Mouse (Mus musculus) forebrain, embryonic 10.5 days (tissue): Measurements from ENCODE around the gene Dus2. TPM values are rescaled to one million over a fixed set of nuclear protein-coding genes. Genes with fewer than 3 reads are reported as not detected.
A peak's percentile ranks its signal among the peaks of the same experiment; 100 is the strongest.

ENCODE experiments used
- DNase-seq: peaks from one replicate; pipeline ENCODE4 v3.0.0-alpha.2; 2017; ENCODE audit warnings: low spot score; ENCODE audit errors: extremely low spot score
- H3K27ac ChIP-seq: fragments of 300-500 bp; sonication (generic); 2 replicates; pipeline ENCODE4 v1.5.1; 2016; ENCODE audit warnings: mild to moderate bottlenecking
- H3K27me3 ChIP-seq: fragments of 300-500 bp; sonication (generic); 2 replicates; pipeline ENCODE4 v1.6.1; 2016; ENCODE audit warnings: mild to moderate bottlenecking; ENCODE audit not compliant: poor library complexity, severe bottlenecking
- H3K36me3 ChIP-seq: fragments of 300-500 bp; sonication (generic); replicated peaks from 2 replicates; pipeline ENCODE4 v1.6.1; 2016; ENCODE audit warnings: mild to moderate bottlenecking, moderate library complexity
- H3K4me1 ChIP-seq: fragments of 300-500 bp; sonication (generic); 2 replicates; pipeline ENCODE4 v1.6.1; 2016
- H3K4me3 ChIP-seq: fragments of 300-500 bp; sonication (generic); 2 replicates; pipeline ENCODE4 v1.5.1; 2016; ENCODE audit warnings: mild to moderate bottlenecking, moderate library complexity
- H3K9me3 ChIP-seq: fragments of 300-500 bp; sonication (generic); 2 replicates; pipeline ENCODE4 v1.6.1; 2016; ENCODE audit warnings: mild to moderate bottlenecking, moderate library complexity
- WGBS: fragments of 180-500 bp; shearing (Covaris S2); methylation state at CpG from one replicate; pipeline ENCODE4 v1.1.7; 2016; 5-methylcytosine and 5-hydroxymethylcytosine counted together
- polyA plus RNA-seq: library from polyadenylated mRNA; unstranded; fragments of >200 nt; fragmentation: Nextera tagmentation; extraction: Ambion mirVana; gene quantifications from 2 replicates; pipeline ENCODE4 v1.2.1, GENCODE M21; 2016

The Dus2 gene
- polyA plus RNA-seq, 1 experiment from 2014 or later, result 20.5 TPM

GRCm38 (mm10) chr8:106017130-106017529 lies 26.0 kb downstream of the Dus2 start:
- H3K27me3 ChIP-seq, result no peaks in the 10 kb centered on the region
- peaks cover under 1% of the 10 kb centered on the region; the same call in 1 of the 2 replicates for H3K4me1 ChIP-seq
- DNase-seq, result no peak
- WGBS, result 95% methylated on average over 7 of the region's 7 CpGs
- H3K36me3 ChIP-seq, result peaks cover 43% of the 10 kb centered on the region
- H3K4me3 ChIP-seq, result no peak overlapping the region
- no peaks in the 10 kb centered on the region for H3K9me3 ChIP-seq
- H3K27ac ChIP-seq, result no peak overlapping the region

- Histone ChIP-seq H3K27ac (no peak overlapping the region), H3K4me3 (no peak overlapping the region), H3K9me3 (no peaks in the 10 kb centered on the region), H3K4me1 (no peaks in the 10 kb centered on the region), H3K36me3 (peaks cover 43% of the 10 kb centered on the region), H3K27me3 (no peaks in the 10 kb centered on the region)
- no peak for DNase-seq
- WGBS, result 90% methylated on average over 3 of the region's 3 CpGs
Measured at GRCm38 (mm10) chr8:106018039-106018438, 26.9 kb downstream of the Dus2 start.

DNA sequence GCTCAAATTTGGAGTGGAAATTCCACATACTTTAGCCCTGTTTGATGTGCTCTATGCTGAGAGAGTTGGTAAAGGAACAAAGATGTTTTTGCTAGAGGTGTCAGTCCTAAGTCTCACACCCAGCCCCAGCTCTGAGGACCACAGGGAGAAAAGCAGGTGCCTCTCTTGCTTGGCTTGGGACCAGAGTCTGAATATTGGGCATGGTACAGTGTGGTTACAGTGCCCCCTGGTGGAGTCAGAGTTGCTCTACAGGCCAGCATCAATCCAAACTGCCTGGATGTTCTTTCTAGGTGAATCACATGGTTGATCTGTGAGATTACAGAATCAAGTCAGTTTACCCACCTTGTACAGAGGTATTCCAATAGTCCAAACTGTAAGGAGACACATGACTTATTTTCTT lies 31.3 kb downstream of the Dus2 start:
- H3K27ac ChIP-seq, result no peak overlapping the region
- no peaks in the 10 kb centered on the region for H3K27me3 ChIP-seq
- peak; percentile 64 for DNase-seq
- H3K36me3 ChIP-seq, result peaks cover 43% of the 10 kb centered on the region
- no peak overlapping the region for H3K4me3 ChIP-seq
- no peaks in the 10 kb centered on the region for H3K4me1 ChIP-seq
- H3K9me3 ChIP-seq, result no peaks in the 10 kb centered on the region

- H3K27me3 ChIP-seq, result no peaks in the 10 kb centered on the region
- H3K4me3 ChIP-seq, result no peak overlapping the region
- H3K36me3 ChIP-seq, result peaks cover 27% of the 10 kb centered on the region
- H3K27ac ChIP-seq, result no peak overlapping the region
- WGBS, result 92% methylated on average over 10 of the region's 10 CpGs
- no peak for DNase-seq
- no peaks in the 10 kb centered on the region for H3K4me1 ChIP-seq
- H3K9me3 ChIP-seq, result no peaks in the 10 kb centered on the region
Measured at GRCm38 (mm10) chr8:106038721-106039120, 47.6 kb downstream of the Dus2 start.

GRCm38 (mm10) chr8:106039605-106040004 lies 48.5 kb downstream of the Dus2 start:
- Histone ChIP-seq H3K27ac (no peak overlapping the region), H3K36me3 (peaks cover 26% of the 10 kb centered on the region), H3K4me1 (no peaks in the 10 kb centered on the region), H3K4me3 (no peak overlapping the region), H3K27me3 (no peaks in the 10 kb centered on the region), H3K9me3 (no peaks in the 10 kb centered on the region)
- 83% methylated on average over 4 of the region's 4 CpGs for WGBS
- no peak for DNase-seq

DNA sequence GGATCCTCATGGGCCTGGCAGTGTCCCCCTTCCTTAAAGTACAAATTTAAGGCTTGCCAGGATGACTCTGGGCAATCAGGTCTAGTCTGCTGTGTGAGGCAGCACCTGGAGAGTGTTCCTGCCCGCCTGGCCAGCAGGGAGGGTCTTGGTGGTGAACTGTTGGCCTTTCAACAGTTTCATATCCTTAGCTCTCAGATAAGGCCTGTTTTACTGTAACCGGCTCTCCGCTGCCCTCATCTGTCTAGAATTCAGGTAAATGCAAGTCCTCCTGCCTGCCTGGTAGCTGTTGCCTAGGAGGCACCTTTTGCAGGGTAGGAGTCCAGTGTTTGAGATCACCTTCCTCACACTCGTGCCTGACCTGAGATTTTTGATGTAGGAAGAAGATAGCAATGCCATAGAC lies 49.1 kb downstream of the Dus2 start:
- Histone ChIP-seq H3K4me1 (no peaks in the 10 kb centered on the region), H3K36me3 (peaks cover 30% of the 10 kb centered on the region), H3K4me3 (no peak overlapping the region), H3K27me3 (no peaks in the 10 kb centered on the region), H3K9me3 (no peaks in the 10 kb centered on the region), H3K27ac (no peak overlapping the region)
- DNase-seq, result no peak
- 87% methylated on average over 4 of the region's 4 CpGs for WGBS

GRCm38 (mm10) chr8:106043055-106043454 lies 51.9 kb downstream of the Dus2 start:
- WGBS, result 96% methylated on average over 2 of the region's 2 CpGs

DNA sequence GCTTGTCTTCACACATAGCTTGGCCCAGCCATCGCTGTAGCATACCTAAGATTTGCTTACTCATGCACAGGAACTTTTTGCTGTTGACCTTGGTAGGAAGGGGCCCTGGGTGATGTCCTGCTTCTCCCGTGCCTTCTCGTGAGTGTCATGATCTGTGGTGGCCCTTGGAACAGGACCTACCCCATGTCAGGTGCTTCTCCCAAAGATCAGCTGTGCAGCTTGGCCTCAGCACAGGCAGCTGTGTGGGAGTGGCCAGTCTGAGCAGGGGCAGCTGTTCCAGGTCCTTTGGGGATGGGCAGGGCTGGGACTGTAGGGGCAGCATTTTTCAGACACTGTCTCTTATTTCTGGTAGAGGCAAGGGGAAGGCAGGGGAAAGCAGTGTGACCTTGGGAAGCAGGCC lies 53.0 kb downstream of the Dus2 start:
- Histone ChIP-seq H3K4me3 (no peak overlapping the region), H3K9me3 (no peaks in the 10 kb centered on the region), H3K27ac (no peak overlapping the region), H3K4me1 (no peaks in the 10 kb centered on the region), H3K27me3 (no peaks in the 10 kb centered on the region), H3K36me3 (peaks cover 38% of the 10 kb centered on the region)
- no peak for DNase-seq
- WGBS, result 86% methylated on average over 3 of the region's 3 CpGs

More at GRCm38 (mm10) chr8:106043055-106043454, 51.9 kb downstream of the Dus2 start:
- Histone ChIP-seq H3K4me3 (no peak overlapping the region), H3K27me3 (no peaks in the 10 kb centered on the region), H3K36me3 (peaks cover 36% of the 10 kb centered on the region), H3K9me3 (no peaks in the 10 kb centered on the region), H3K4me1 (no peaks in the 10 kb centered on the region), H3K27ac (no peak overlapping the region)
- DNase-seq, result no peak

DNA sequence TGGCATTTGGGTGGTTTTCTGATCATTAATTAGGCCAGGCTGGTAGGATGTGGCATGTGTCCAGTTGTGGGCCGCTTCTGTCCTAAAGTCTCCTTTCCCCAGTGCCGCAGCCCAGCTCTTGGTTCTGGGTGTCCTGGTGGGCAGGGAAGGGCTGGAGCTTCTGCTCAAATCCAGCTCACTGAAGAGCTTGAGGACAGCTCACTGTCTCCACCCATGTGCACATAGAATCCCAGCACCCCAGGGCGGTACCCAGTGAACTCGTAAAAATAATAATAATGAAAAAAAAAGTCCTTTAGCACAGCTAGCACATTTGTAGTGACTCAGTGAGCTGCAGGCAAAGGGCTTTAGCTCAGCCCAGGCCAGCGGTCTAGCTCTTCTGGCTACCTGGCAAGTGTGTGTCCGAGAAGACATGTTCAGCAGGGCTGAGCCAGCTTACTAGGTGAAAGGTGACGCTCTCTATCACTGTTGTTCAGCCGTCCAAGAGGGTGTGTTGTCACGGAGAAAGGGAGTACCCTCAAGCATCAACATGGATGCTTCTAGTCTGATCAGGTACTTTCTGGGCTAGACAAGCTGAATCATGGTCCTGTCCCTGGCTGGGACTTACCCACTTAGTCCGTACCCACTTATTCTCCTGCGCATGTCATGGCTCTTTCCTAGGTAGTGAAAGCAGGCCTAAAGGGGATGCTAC lies 55.9 kb downstream of the Dus2 start:
- Histone ChIP-seq H3K4me3 (no peak overlapping the region), H3K36me3 (peaks cover 50% of the 10 kb centered on the region), H3K4me1 (no peaks in the 10 kb centered on the region), H3K27me3 (no peaks in the 10 kb centered on the region), H3K9me3 (no peaks in the 10 kb centered on the region), H3K27ac (no peak overlapping the region)
- WGBS, result 95% methylated on average over 11 of the region's 11 CpGs
- DNase-seq, result no peak

GRCm38 (mm10) chr8:106047854-106048630 lies 56.9 kb downstream of the Dus2 start:
- H3K36me3 ChIP-seq, result peaks cover 58% of the 10 kb centered on the region
- H3K27me3 ChIP-seq, result no peaks in the 10 kb centered on the region
- H3K27ac ChIP-seq, result no peak overlapping the region
- H3K4me3 ChIP-seq, result no peak overlapping the region
- 91% methylated on average over 5 of the region's 5 CpGs for WGBS
- DNase-seq, result no peak
- H3K9me3 ChIP-seq, result no peaks in the 10 kb centered on the region
- H3K4me1 ChIP-seq, result no peaks in the 10 kb centered on the region

DNA sequence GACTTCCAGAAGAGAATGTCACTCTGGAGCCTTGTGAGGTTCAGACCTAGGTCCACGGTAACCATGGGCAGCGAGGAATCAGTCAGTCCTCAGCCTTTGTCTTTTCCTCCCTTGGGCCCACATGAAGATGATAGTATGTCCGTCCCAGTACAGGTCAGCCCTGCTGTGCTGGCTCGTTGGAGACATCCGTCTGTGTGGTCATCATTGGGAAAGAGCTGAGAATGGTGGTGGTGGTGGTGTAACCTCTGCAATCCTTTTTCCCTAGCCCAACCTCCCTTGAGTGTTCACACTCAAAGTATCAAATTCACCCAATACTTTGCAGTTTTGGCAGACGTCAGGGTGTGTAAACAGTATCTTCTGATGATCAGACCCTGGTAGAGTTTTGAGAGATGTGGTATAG lies 58.7 kb downstream of the Dus2 start:
- H3K4me3 ChIP-seq, result no peak overlapping the region
- no peaks in the 10 kb centered on the region for H3K4me1 ChIP-seq
- H3K27ac ChIP-seq, result no peak overlapping the region
- H3K36me3 ChIP-seq, result peaks cover 64% of the 10 kb centered on the region
- no peak for DNase-seq
- H3K9me3 ChIP-seq, result no peaks in the 10 kb centered on the region
- H3K27me3 ChIP-seq, result no peaks in the 10 kb centered on the region
- 89% methylated on average over 6 of the region's 6 CpGs for WGBS

DNA sequence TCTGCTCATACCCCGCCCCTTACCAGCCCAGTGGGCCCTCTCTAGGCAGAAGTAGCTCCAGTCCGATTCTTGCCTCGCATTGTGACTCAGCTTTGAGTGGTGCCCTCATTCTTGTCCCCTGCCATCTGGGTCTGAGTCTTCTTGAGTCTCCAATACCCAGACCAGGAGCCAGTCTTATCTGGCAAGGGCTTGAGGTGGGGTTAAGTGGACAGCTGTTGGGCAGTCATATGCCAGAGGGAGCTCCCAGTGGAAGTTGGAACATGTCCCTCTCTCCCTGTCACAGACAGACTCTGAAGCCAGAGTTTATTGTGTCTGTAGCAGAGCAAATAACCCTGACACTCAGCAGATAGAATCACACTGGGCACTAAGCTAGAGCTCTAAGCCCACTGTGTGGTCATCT lies 59.9 kb downstream of the Dus2 start:
- DNase-seq, result no peak
- Histone ChIP-seq H3K36me3 (peaks cover 56% of the 10 kb centered on the region), H3K4me1 (no peaks in the 10 kb centered on the region), H3K9me3 (no peaks in the 10 kb centered on the region), H3K4me3 (no peak overlapping the region), H3K27me3 (no peaks in the 10 kb centered on the region), H3K27ac (no peak overlapping the region)
- 90% methylated on average over 3 of the region's 3 CpGs for WGBS

DNA sequence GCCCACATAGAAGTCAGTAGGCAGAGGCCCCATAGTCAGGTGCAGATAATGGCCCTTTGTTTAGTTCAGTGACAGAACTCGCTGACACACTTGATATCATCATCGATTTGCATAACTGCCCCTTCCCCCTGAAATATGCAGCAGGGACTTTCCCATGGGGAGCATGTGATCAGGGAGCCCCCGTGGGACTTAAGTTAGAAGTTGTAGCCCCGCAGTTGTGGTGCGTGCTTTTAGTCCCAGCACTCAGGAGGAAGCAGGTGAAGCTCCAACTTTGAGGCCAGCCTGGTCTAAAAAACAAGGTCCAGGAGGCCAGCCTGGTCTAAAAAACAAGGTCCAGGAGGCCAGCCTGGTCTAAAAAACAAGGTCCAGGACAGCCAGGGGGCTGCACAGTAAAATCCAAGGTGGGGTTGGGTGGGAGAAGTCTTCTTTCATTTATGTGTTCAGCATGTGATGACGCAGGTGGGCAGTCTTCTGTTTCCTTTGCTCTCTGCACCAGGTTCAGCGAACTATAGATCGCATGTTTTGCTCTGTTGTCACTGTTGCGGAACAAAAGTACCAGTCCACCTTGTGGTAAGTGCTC lies 61.5 kb downstream of the Dus2 start:
- no peak for DNase-seq
- H3K27me3 ChIP-seq, result no peaks in the 10 kb centered on the region
- H3K9me3 ChIP-seq, result no peaks in the 10 kb centered on the region
- H3K4me3 ChIP-seq, result no peak overlapping the region
- H3K4me1 ChIP-seq, result no peaks in the 10 kb centered on the region
- peaks cover 48% of the 10 kb centered on the region for H3K36me3 ChIP-seq
- WGBS, result 89% methylated on average over 9 of the region's 9 CpGs
- no peak overlapping the region for H3K27ac ChIP-seq
